Mouse (Mus musculus) layer of hippocampus, adult 8-10 months (tissue): ENCODE data around the gene Rbpjl. TPM values are rescaled to one million over a fixed set of nuclear protein-coding genes. Genes with fewer than 3 reads are reported as not detected.

Experiments
- DNase-seq, 2 experiments: peaks; one replicate each; pipeline ENCODE4 v3.0.0; 2022; ENCODE audit warnings: low spot score in 2 of 2
- total RNA-seq, 4 experiments: library from RNA; stranded (reverse); gene quantifications; 2 replicates each; pipeline ENCODE4 v1.2.4; 2022

The Rbpjl gene
- total RNA-seq, 4 experiments from 2014 or later: 0.34 to 0.67 (median 0.42) TPM

GRCm38 (mm10) chr2:164443460-164444000 lies 40.6 kb downstream of the Rbpjl start, which contains the start of gene Sdc4:
Sdc4 (minus strand) TSS chr2:164443887.
- DNase-seq: no peak

GRCm38 (mm10) chr2:164444701-164445100 lies 41.8 kb downstream of the Rbpjl start:
- DNase-seq: no peak

GRCm38 (mm10) chr2:164445399-164446085 lies 42.6 kb downstream of the Rbpjl start:
- no peak for DNase-seq

GRCm38 (mm10) chr2:164446086-164446469 lies 43.1 kb downstream of the Rbpjl start:
- no peak for DNase-seq

- no peak for DNase-seq
Measured at GRCm38 (mm10) chr2:164448140-164448539, 45.2 kb downstream of the Rbpjl start.

GRCm38 (mm10) chr2:164448921-164449320 lies 46.0 kb downstream of the Rbpjl start:
- no peak for DNase-seq

GRCm38 (mm10) chr2:164449341-164450042 lies 46.6 kb downstream of the Rbpjl start:
- DNase-seq: no peak

GRCm38 (mm10) chr2:164452000-164452676 lies 49.2 kb downstream of the Rbpjl start:
- no peak for DNase-seq

- DNase-seq: no peak
Measured at GRCm38 (mm10) chr2:164453047-164453757, 50.3 kb downstream of the Rbpjl start.

- DNase-seq: no peak
Measured at GRCm38 (mm10) chr2:164453887-164454500, 51.1 kb downstream of the Rbpjl start.

GRCm38 (mm10) chr2:164454846-164455245 lies 51.9 kb downstream of the Rbpjl start:
- peak; percentile 59 to 70 for DNase-seq

- no peak for DNase-seq
Measured at GRCm38 (mm10) chr2:164455421-164456190, 52.7 kb downstream of the Rbpjl start.

- no peak for DNase-seq
Measured at GRCm38 (mm10) chr2:164456413-164456812, 53.5 kb downstream of the Rbpjl start.

GRCm38 (mm10) chr2:164456864-164457300 lies 53.9 kb downstream of the Rbpjl start, which contains the start of gene Sys1:
Sys1 (plus strand) TSS chr2:164456964.
- DNase-seq: peak; percentile 43 to 51

GRCm38 (mm10) chr2:164457942-164458341 lies 55.0 kb downstream of the Rbpjl start:
- no peak for DNase-seq

- DNase-seq: no peak
Measured at GRCm38 (mm10) chr2:164458535-164458934, 55.6 kb downstream of the Rbpjl start.

GRCm38 (mm10) chr2:164460745-164461551 lies 58.0 kb downstream of the Rbpjl start, which contains the start of gene Gm20458:
Gm20458 (plus strand) TSS chr2:164460967.
- peak; percentile 97 to 98 for DNase-seq
